Mouse (Mus musculus) bone marrow macrophage, adult 2 months (primary cell): ENCODE measurements around the gene Stip1.

Experiments
- CTCF ChIP-seq: IDR thresholded peaks from 2 replicates; pipeline ENCODE4 v1.5.1; 2012; ENCODE audit warnings: low read depth, mild to moderate bottlenecking, low read length, moderate library complexity
- POLR2A ChIP-seq: IDR thresholded peaks from 2 replicates; pipeline ENCODE4 v1.6.1; 2012; ENCODE audit warnings: mild to moderate bottlenecking, low read depth, low read length, borderline replicate concordance

GRCm38 (mm10) chr19:6975537-6976521 lies 63.9 kb downstream of the Stip1 start, which contains the start of gene Plcb3:
- TF ChIP-seq CTCF (no peak), POLR2A (no peak)
